Mouse (Mus musculus) heart, adult 2 months (tissue): Measurements from ENCODE around the gene Cabcoco1. TPM values are rescaled to one million over a fixed set of nuclear protein-coding genes. Genes with fewer than 3 reads are reported as not detected.

ENCODE experiments used
- DNase-seq, 2 experiments: peaks; one replicate each; pipeline ENCODE4 v3.0.0; 2021
- H3K27ac ChIP-seq: fragments of 200-600 bp; 2 replicates; pipeline ENCODE4 v1.8.1; 2022
- H3K27me3 ChIP-seq: fragments of 200-500 bp; 2 replicates; pipeline ENCODE4 v1.6.1; 2012; ENCODE audit warnings: mild to moderate bottlenecking, low read length, inconsistent platforms, mixed read lengths; ENCODE audit not compliant: control insufficient read depth, insufficient read depth
- H3K36me3 ChIP-seq: fragments of 200-500 bp; 2 replicates; pipeline ENCODE4 v1.6.1; 2012; ENCODE audit warnings: low read length, inconsistent platforms; ENCODE audit not compliant: control insufficient read depth, insufficient read depth
- H3K4me1 ChIP-seq: fragments of 200-500 bp; 2 replicates; pipeline ENCODE4 v1.6.1; 2011; ENCODE audit warnings: low read length; ENCODE audit not compliant: control insufficient read depth, insufficient read depth
- H3K4me3 ChIP-seq: fragments of 200-600 bp; 2 replicates; pipeline ENCODE4 v1.8.1; 2022
- H3K79me2 ChIP-seq: fragments of 200-500 bp; replicated peaks from 2 replicates; pipeline ENCODE4 v1.6.1; 2012; ENCODE audit warnings: mild to moderate bottlenecking, inconsistent platforms, low read length, moderate library complexity, mixed read lengths; ENCODE audit not compliant: control insufficient read depth, insufficient read depth
- H3K9ac ChIP-seq: fragments of 200-500 bp; 2 replicates; pipeline ENCODE4 v1.6.1; 2012; ENCODE audit warnings: low read depth, mild to moderate bottlenecking, control low read depth, inconsistent platforms, low read length, mixed read lengths
- CTCF ChIP-seq: fragments of 200-600 bp; IDR thresholded peaks from 2 replicates; pipeline ENCODE4 v1.8.1; 2022; ENCODE audit warnings: antibody characterized with exemption, mild to moderate bottlenecking, moderate library complexity
- EP300 ChIP-seq: fragments of 200-500 bp; IDR thresholded peaks from 2 replicates; pipeline ENCODE4 v1.6.1; 2011; ENCODE audit warnings: low read depth, low read length, control low read depth; ENCODE audit not compliant: insufficient read depth
- POLR2A ChIP-seq: fragments of 200-500 bp; IDR thresholded peaks from 2 replicates; pipeline ENCODE4 v1.6.1; 2011; ENCODE audit warnings: mild to moderate bottlenecking, low read depth, low read length, control low read depth; ENCODE audit not compliant: insufficient read depth
- WGBS: fragments of 180-500 bp; shearing (Covaris S2); methylation state at CpG from one replicate; pipeline ENCODE4 v1.1.7; 2018; 5-methylcytosine and 5-hydroxymethylcytosine counted together
- intact Hi-C: fragments of 180-260 bp; cut with DNase I; formaldehyde crosslinking; loops from one replicate; pipeline ENCODE4 v1.15.1; 2025
- polyA plus RNA-seq: library from polyadenylated mRNA; depleted of rRNA; stranded (reverse); fragments of >200 nt; gene quantifications from 2 replicates; pipeline ENCODE4 v1.2.3, GENCODE M21; 2012; rRNA removed
- total RNA-seq, 2 experiments: library from RNA; stranded (reverse); gene quantifications; 2 replicates each; pipeline ENCODE4 v1.2.3; 2021

Gene Cabcoco1
- total and polyA plus RNA-seq, 3 experiments = 8.6 to 23.0 (median 18.0) TPM

GRCm38 (mm10) chr10:68396083-68396482 lies 145.6 kb downstream of the Cabcoco1 start:
- WGBS = 56% methylated on average over 2 of the region's 2 CpGs

GRCm38 (mm10) chr10:68391640-68392039 lies 150.1 kb downstream of the Cabcoco1 start:
- Histone ChIP-seq H3K36me3 (no peaks in the 10 kb centered on the region), H3K79me2 (no peaks in the 10 kb centered on the region), H3K4me1 (no peaks in the 10 kb centered on the region), H3K27me3 (no peaks in the 10 kb centered on the region), H3K4me3 (no peak overlapping the region), H3K27ac (no peak overlapping the region), H3K9ac (no peak overlapping the region)
- 53% methylated on average over 4 of the region's 4 CpGs for WGBS
- no peak for DNase-seq
- intact Hi-C loops = no loop called here
- no peak for TF ChIP-seq CTCF
- no peak for TF ChIP-seq POLR2A
- no peak for TF ChIP-seq EP300

More at GRCm38 (mm10) chr10:68396083-68396482, 145.6 kb downstream of the Cabcoco1 start:
- Histone ChIP-seq H3K4me1 (no peaks in the 10 kb centered on the region), H3K36me3 (no peaks in the 10 kb centered on the region), H3K4me3 (no peak overlapping the region), H3K9ac (no peak overlapping the region), H3K79me2 (no peaks in the 10 kb centered on the region), H3K27me3 (no peaks in the 10 kb centered on the region), H3K27ac (no peak overlapping the region)
- no peak for DNase-seq
- TF ChIP-seq EP300 (no peak), POLR2A (no peak), CTCF (no peak)
- intact Hi-C loops = no loop called here

- Histone ChIP-seq H3K27me3 (no peaks in the 10 kb centered on the region), H3K4me1 (no peaks in the 10 kb centered on the region), H3K27ac (no peak overlapping the region), H3K9ac (no peak overlapping the region), H3K36me3 (no peaks in the 10 kb centered on the region), H3K4me3 (no peak overlapping the region), H3K79me2 (no peaks in the 10 kb centered on the region)
- DNase-seq = no peak
- 70% methylated on average over 4 of the region's 4 CpGs for WGBS
- TF ChIP-seq CTCF = no peak
- no peak for TF ChIP-seq POLR2A
- TF ChIP-seq EP300 = no peak
- intact Hi-C loops = no loop called here
These were observed 152.9 kb downstream of the Cabcoco1 start for GRCm38 (mm10) chr10:68388802-68389201.

GRCm38 (mm10) chr10:68388138-68388537 lies 153.6 kb downstream of the Cabcoco1 start:
- intact Hi-C loops = no loop called here
- no peak for TF ChIP-seq POLR2A
- no peak for TF ChIP-seq CTCF
- TF ChIP-seq EP300 = no peak
- no peak overlapping the region for H3K4me3 ChIP-seq
- no peaks in the 10 kb centered on the region for H3K36me3 ChIP-seq
- H3K27ac ChIP-seq = no peak overlapping the region
- H3K9ac ChIP-seq = no peak overlapping the region
- H3K4me1 ChIP-seq = no peaks in the 10 kb centered on the region
- DNase-seq = no peak
- 82% methylated on average over 7 of the region's 7 CpGs for WGBS
- H3K79me2 ChIP-seq = no peaks in the 10 kb centered on the region
- no peaks in the 10 kb centered on the region for H3K27me3 ChIP-seq

Other genes with a start within 250 kb of the Cabcoco1 start
- under 1 TPM; 0.37 to 0.39 TPM for gene Tmem26, start 181.8 kb upstream of the Cabcoco1 start, total RNA-seq
- gene Tmem26, start 181.8 kb upstream of the Cabcoco1 start, polyA plus RNA-seq = 0.20 and 0.23 TPM in 2 replicates